Comparison of ENCODE assay signal across 8 mouse cellular contexts in the genomic region with DNA sequence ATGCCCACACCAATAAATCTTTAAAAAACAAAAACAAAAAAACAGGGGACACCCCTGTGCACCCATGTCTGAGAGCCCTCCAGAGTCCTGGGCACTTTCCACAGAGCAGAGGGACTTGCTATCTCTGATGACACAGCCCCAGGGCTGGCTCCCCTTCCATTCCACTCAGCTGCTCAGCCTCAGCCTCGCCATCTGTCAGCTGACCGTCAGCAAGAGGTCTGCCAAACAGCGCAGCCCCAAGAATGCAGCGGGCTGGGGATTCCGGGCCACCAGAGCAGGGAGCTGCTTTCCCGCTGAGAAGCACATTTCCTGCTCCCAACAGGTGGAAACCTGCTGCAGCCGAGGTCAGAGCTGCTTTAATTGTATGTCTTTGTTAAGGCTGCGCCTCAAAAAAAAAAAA.
DNase-seq lines count a peak whose midpoint lies in the region; ATAC-seq and TF ChIP-seq lines count a peak whose summit lies in the region.

No protein-coding gene starts in this region.

- WGBS in embryonic facial prominence, embryonic 14.5 days, result 5% methylated on average over 8 of the region's 8 CpGs
- 6% methylated on average over 8 of the region's 8 CpGs for WGBS in midbrain, embryonic 14.5 days
- WGBS in thymus, adult 2 months, result 75% methylated on average over 8 of the region's 8 CpGs

- H3K9ac ChIP-seq in embryonic facial prominence, embryonic 14.5 days (ENCODE audit: low read depth, low read length), result no peak overlapping the region
- H3K9ac ChIP-seq in midbrain, embryonic 14.5 days (replicated peaks; ENCODE audit: low read length), result no peak overlapping the region

- peak; percentile 77 for DNase-seq in left cerebral cortex, postnatal 4 days
- DNase-seq in left cerebral cortex, postnatal 14 days (ENCODE audit: low spot score in 2 of 2), result no peak
- DNase-seq in embryonic facial prominence, embryonic 14.5 days (ENCODE audit: low spot score), result peak; percentile 73
- peak; percentile 59 for DNase-seq in heart, postnatal 25 days (ENCODE audit: low spot score)
- peak; percentile 55 for DNase-seq in midbrain, embryonic 14.5 days
- no peak for DNase-seq in thymus, adult 2 months
- no peak for DNase-seq in urinary bladder, postnatal 10 days (ENCODE audit: low spot score)
- no peak for DNase-seq in thymus, postnatal 36 days

- no peak overlapping the region for H3K4me3 ChIP-seq in embryonic facial prominence, embryonic 14.5 days (ENCODE audit: low read depth, low read length)
- H3K4me3 ChIP-seq in midbrain, embryonic 14.5 days (replicated peaks; ENCODE audit: low read depth, low read length), result no peak overlapping the region
- no peak overlapping the region for H3K4me3 ChIP-seq in thymus, adult 2 months (ENCODE audit: control insufficient read depth, insufficient read depth, low read length)

- intact Hi-C loops in left cerebral cortex, postnatal 4 days (cut with DNase I), result no loop called here
- intact Hi-C loops in left cerebral cortex, postnatal 14 days (cut with DNase I), result loop anchor here (10.0 kb wide), 1 partner anchor 130 kb away; no protein-coding TSS in a partner anchor
- intact Hi-C loops in heart, postnatal 25 days (cut with DNase I), result no loop called here

- no peak overlapping the region for H3K4me2 ChIP-seq in embryonic facial prominence, embryonic 14.5 days (ENCODE audit: low read depth, low read length)
- H3K4me2 ChIP-seq in midbrain, embryonic 14.5 days (ENCODE audit: low read length), result no peak overlapping the region

- H3K27me3 ChIP-seq in embryonic facial prominence, embryonic 14.5 days (replicated peaks; ENCODE audit: control insufficient read depth, insufficient read depth, low read length), result 0 out of 2 replicates have a peak, but pooled peaks cover 20% of the 10 kb centered on the region
- no peaks in the 10 kb centered on the region for H3K27me3 ChIP-seq in midbrain, embryonic 14.5 days (ENCODE audit: control insufficient read depth, insufficient read depth, low read length)
- no peaks in the 10 kb centered on the region for H3K27me3 ChIP-seq in thymus, adult 2 months (ENCODE audit: control insufficient read depth, insufficient read depth, low read length)

- H3K27ac ChIP-seq in embryonic facial prominence, embryonic 14.5 days (replicated peaks; ENCODE audit: low read depth, low read length), result no peak overlapping the region
- H3K27ac ChIP-seq in midbrain, embryonic 14.5 days (replicated peaks; ENCODE audit: low read depth, low read length), result no peak overlapping the region
- H3K27ac ChIP-seq in thymus, adult 2 months (ENCODE audit: control insufficient read depth, insufficient read depth, low read length), result no peak overlapping the region

- no peaks in the 10 kb centered on the region for H3K36me3 ChIP-seq in embryonic facial prominence, embryonic 14.5 days (ENCODE audit: control insufficient read depth, insufficient read depth, low read length)
- no peaks in the 10 kb centered on the region for H3K36me3 ChIP-seq in midbrain, embryonic 14.5 days (ENCODE audit: control insufficient read depth, insufficient read depth, low read length)
- H3K36me3 ChIP-seq in thymus, adult 2 months (ENCODE audit: control insufficient read depth, insufficient read depth, low read length), result no peaks in the 10 kb centered on the region

- ATAC-seq in embryonic facial prominence, embryonic 14.5 days (ENCODE audit: low read depth), result peak; percentile 60; the same call in 1 of the 2 replicates
- ATAC-seq in midbrain, embryonic 14.5 days (ENCODE audit: low FRiP score, low TSS enrichment), result no peak

- TF ChIP-seq CTCF in thymus, adult 2 months (IDR thresholded peaks at IDR 0.05; ENCODE audit: borderline replicate concordance, control insufficient read depth, extremely low read depth, insufficient read depth, low read length, poor library complexity), result no peak

- no peak for TF ChIP-seq POLR2A in thymus, adult 2 months (IDR thresholded peaks at IDR 0.05; ENCODE audit: control insufficient read depth, extremely low read depth, insufficient read depth, low read length, poor library complexity)

- peaks cover 20% of the 10 kb centered on the region for H3K4me1 ChIP-seq in embryonic facial prominence, embryonic 14.5 days (ENCODE audit: control insufficient read depth, insufficient read depth, low read length)
- H3K4me1 ChIP-seq in midbrain, embryonic 14.5 days (ENCODE audit: control insufficient read depth, insufficient read depth, low read length), result no peaks in the 10 kb centered on the region
- H3K4me1 ChIP-seq in thymus, adult 2 months (replicated peaks; ENCODE audit: control insufficient read depth, insufficient read depth, low read length), result no peaks in the 10 kb centered on the region

- no peaks in the 10 kb centered on the region for H3K9me3 ChIP-seq in embryonic facial prominence, embryonic 14.5 days (ENCODE audit: control insufficient read depth, low read length)
- H3K9me3 ChIP-seq in midbrain, embryonic 14.5 days (ENCODE audit: control insufficient read depth, low read length), result no peaks in the 10 kb centered on the region

Comparison
In these comparisons a context has a peak if more than half of its experiments do, and no peak if none do; other contexts are left out.
1. DNase-seq: peak in left cerebral cortex, postnatal 4 days (single experiment), embryonic facial prominence, embryonic 14.5 days (single experiment), heart, postnatal 25 days (single experiment) and midbrain, embryonic 14.5 days (single experiment); none in left cerebral cortex, postnatal 14 days (0 of 2), thymus, adult 2 months (single experiment), urinary bladder, postnatal 10 days (single experiment) and thymus, postnatal 36 days (0 of 2).